Mouse (Mus musculus) natural killer cell, adult 2 months (primary cell): ENCODE measurements around the gene Fip1l1.

Experiments
- DNase-seq, 2 experiments: peaks; one replicate each; pipeline ENCODE4 v3.0.0; 2022; ENCODE audit warnings: low spot score in 2 of 2

Fip1l1 gene

GRCm38 (mm10) chr5:74613491-74614151, 78.4 kb downstream of the Fip1l1 start:
- no peak for DNase-seq

- no peak for DNase-seq
These were observed 82.7 kb downstream of the Fip1l1 start for GRCm38 (mm10) chr5:74617816-74618572.

DNA sequence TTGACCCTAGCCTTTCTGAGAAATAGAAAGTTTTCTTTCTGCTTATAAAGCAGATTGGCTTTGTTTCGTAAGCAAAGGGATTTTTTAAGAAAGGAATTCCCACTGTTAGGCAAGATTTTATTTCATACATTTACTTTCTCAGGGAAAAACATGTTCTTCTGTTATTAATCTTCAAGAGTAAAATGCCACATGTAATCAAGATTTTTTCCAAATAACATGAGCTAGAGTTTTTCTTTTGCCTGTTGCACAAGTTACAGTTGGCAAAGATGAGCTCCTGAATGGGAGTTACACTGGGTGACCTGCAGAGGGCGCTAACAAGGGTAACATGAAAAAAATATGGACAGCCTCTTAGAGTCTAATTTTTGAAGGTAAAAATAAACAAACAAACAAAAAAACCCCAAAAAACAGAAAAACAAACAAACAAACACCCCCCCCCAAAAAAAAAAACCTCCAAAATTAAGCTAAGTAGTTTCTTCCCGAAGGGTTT, 83.4 kb downstream of the Fip1l1 start:
- no peak for DNase-seq

DNA sequence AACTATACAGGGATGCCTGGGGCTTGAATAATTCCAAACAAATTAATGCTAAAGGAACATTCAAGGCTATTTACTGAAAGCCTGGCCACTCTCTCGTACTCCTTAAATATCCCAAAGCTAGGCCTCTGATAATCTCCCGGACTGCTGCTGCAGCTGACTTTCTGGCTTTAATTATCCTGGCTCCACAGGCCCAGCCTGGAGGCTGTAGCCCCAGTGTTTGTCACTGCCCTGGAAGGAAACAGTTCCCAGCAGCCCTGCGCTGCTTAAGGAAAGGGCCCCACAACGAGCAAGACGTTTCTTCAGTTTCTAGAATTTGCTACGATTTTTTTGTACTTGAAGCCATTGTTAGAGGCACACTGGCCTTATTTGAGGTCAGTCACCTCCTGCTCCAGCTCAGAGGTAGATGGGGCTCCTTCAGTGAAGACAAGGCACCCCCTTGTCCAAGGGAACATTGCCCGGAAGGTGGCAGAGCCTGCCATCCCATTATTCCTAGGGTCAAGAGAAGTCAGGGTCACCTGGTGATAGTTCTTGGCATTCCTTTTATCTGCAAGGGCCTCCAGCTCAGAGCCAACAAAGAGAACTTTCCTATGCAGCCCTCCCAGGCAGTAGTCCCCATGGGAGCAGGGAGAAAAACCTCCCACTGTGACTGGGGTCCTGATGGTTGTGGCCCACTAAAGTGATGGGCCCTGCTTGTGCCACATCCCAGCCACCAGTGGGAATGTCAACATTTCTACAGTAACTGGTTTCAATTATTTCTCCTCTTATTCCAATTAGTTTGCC, 86.6 kb downstream of the Fip1l1 start:
- DNase-seq: no peak

- no peak for DNase-seq
These were observed 88.2 kb downstream of the Fip1l1 start for GRCm38 (mm10) chr5:74623316-74624000.

DNA sequence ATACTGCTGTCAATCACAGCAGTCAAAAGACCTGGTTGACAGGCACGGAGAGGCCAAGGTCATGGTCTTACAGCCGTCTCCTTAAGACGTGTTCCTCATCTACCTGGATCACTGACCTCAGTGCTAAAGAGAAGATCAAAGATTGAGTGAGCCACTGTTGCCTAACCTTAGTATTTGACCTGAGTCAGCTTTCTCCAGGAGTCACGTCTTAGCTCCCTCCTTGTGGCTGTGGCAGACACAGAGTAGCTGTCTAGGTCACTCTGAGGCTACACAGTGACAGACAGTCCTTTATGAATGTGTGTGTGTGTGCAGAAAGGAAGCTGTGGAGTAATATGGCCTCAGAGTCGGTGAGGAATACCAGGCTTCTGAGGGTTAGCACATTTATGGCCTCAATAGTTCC, 89.1 kb downstream of the Fip1l1 start:
- no peak for DNase-seq

DNA sequence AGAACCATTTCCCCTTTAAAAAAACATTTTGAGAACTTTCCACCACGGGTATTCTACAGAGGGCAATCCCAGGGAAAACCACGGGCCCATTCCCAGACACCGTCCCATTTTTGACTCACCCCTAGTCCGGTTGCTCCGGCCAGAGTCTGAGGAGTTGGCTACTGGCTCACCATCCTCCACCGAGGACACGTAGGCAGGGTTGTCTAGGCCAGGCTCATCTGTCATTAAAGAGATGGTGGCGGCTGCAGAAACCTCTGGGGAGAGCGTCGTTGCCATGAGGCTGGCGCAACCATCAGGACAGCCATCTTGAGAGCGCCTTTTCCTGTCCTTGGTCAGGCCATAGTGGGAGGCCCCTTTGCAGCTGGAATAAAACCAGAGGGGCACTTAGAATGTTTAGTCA, 92.8 kb downstream of the Fip1l1 start:
- DNase-seq: no peak

- no peak for DNase-seq
These were observed 97.3 kb downstream of the Fip1l1 start for GRCm38 (mm10) chr5:74632369-74633114.

GRCm38 (mm10) chr5:74633453-74633852, 98.2 kb downstream of the Fip1l1 start:
- no peak for DNase-seq

DNA sequence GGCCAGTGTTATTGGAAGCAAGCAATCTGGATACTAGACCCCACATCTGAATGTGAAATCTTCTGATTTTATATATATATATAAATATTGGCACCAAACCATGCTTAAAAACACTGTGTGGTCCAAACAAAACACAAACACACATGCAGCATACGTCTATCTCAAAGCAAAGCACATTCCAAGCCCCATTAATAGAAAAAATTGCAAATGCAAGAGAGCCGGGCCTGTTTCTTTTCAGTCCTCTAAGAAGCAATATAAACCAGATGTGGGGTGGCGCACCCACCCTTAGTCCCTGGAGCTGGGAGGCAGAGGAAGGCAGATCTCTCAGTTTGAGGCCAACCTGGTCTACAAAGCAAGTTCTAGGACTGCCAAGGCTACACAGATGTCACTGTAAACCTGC, 99.1 kb downstream of the Fip1l1 start:
- no peak for DNase-seq

- no peak for DNase-seq
These were observed 104.3 kb downstream of the Fip1l1 start for GRCm38 (mm10) chr5:74639516-74639915.

- no peak for DNase-seq
These were observed 105.3 kb downstream of the Fip1l1 start for GRCm38 (mm10) chr5:74640504-74640903.

DNA sequence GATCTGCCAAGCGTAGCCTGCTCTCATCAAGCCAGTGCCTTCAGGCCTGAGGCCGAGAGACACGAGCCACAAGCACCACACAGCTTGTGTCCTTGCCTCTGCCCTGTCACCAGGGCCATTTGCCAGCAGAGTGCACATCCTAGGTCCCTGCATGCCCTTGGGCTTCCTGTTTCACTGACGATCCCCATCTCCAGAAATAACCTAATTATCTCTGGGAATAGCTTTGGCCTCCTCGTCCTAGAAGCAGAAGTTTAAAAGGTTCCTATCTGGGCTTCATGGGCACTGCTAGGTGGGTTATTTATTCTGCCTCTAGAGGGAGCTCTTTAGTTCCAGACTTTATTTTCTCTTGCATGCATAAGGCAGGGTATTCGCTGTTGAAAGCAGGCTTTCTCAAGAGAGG, 105.8 kb downstream of the Fip1l1 start:
- peak in 1 of 2 experiments; percentile 4 for DNase-seq

DNA sequence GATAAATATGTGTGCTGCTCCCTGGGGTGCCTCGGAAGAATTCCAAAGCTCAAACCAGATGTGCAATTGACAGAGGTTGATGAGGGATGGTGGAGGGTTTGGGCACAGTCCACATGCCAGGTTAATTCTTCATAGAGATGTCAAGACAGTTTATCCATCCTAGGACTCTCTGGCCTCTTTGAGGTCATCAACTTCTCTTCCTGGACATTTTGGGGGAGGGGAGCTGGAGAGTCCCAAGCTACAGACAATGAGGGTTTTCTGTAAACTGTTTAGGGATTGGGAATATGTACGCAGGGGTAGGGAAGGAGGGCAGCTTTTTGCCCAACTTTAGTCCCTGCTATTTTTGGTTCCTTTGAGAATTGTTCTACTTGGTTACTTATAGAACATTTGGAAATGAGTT, 107.0 kb downstream of the Fip1l1 start:
- DNase-seq: no peak

DNA sequence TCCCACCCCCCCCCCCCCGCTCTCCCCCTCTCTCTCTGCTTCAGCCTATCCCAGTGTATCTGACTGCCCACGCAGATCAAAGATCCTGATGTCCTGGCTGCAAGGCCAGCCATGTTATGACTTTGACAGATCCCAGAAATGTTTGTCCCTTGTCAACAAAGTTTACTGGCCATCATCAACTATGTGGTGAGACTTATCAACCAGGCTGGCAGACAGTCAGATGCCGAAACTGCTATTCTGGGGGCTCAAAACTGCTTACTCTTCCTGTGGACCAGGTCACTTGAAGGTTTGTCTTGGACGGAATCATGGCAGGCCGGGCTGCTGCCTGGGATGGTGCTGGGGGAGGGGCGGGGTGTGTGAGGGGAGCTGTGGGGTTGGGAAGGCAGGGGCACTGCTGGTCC, 112.3 kb downstream of the Fip1l1 start:
- no peak for DNase-seq

DNA sequence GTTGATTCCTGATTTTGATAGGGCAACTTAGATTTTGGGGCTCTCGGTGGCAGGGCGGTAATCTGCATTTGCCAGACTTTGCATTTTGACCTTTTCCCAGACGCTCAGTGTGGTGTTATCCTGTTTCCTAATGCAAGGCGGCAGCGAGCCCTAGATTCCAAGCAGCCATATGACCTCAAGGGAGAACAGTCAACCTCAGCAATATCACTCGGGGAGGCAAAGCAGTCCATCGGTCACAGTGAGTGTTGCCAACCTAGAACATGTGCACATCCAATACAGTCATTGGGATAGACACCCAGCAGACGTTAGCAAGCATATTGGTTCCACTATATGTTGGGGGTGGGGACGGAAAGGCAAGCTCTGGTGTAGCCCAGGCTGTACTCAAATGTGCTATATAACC, 113.0 kb downstream of the Fip1l1 start:
- DNase-seq: no peak
